Mouse (Mus musculus) neural tube, embryonic 14.5 days (tissue): Measurements from ENCODE around the gene Iqcf3. TPM values are rescaled to one million over a fixed set of nuclear protein-coding genes. Genes with fewer than 3 reads are reported as not detected.

ENCODE experiments used
- ATAC-seq: fragments of 200-750 bp; cut with Nextera tagmentation; 2 replicates; pipeline ENCODE4 v1.8.0; 2017; ENCODE audit warnings: low read depth, mild to moderate bottlenecking, moderate TSS enrichment, moderate library complexity
- H3K27ac ChIP-seq: fragments of 300-500 bp; sonication (generic); 2 replicates; pipeline ENCODE4 v1.5.1; 2014; ENCODE audit warnings: low read depth, mild to moderate bottlenecking, control low read depth, low read length, moderate library complexity, mixed read lengths
- H3K27me3 ChIP-seq: fragments of 300-500 bp; sonication (generic); 2 replicates; pipeline ENCODE4 v1.6.1; 2014; ENCODE audit warnings: low read length; ENCODE audit not compliant: control insufficient read depth, insufficient read depth
- H3K36me3 ChIP-seq: fragments of 300-500 bp; sonication (generic); 2 replicates; pipeline ENCODE4 v1.6.1; 2014; ENCODE audit warnings: low read length, mixed read lengths; ENCODE audit not compliant: control insufficient read depth, insufficient read depth
- H3K4me1 ChIP-seq: fragments of 300-500 bp; sonication (generic); 2 replicates; pipeline ENCODE4 v1.6.1; 2014; ENCODE audit warnings: low read length; ENCODE audit not compliant: control insufficient read depth, insufficient read depth
- H3K4me2 ChIP-seq: fragments of 300-500 bp; sonication (generic); 2 replicates; pipeline ENCODE4 v1.6.1; 2014; ENCODE audit warnings: mild to moderate bottlenecking, low read depth, low read length, control low read depth
- H3K4me3 ChIP-seq: fragments of 300-500 bp; sonication (generic); 2 replicates; pipeline ENCODE4 v1.5.1; 2014; ENCODE audit warnings: low read depth, low read length, control low read depth, mixed read lengths
- H3K9ac ChIP-seq: fragments of 300-500 bp; sonication (generic); replicated peaks from 2 replicates; pipeline ENCODE4 v1.6.1; 2014; ENCODE audit warnings: low read depth, mild to moderate bottlenecking, control low read depth, low read length, mixed read lengths
- H3K9me3 ChIP-seq: fragments of 300-500 bp; sonication (generic); 2 replicates; pipeline ENCODE4 v1.6.1; 2016; ENCODE audit warnings: low read length; ENCODE audit not compliant: control insufficient read depth
- WGBS: fragments of 180-500 bp; shearing (Covaris S2); extraction: QIAGEN DNeasy Blood & Tissue Kit; methylation state at CpG from one replicate; pipeline ENCODE4 v1.1.7; 2014; 5-methylcytosine and 5-hydroxymethylcytosine counted together
- polyA plus RNA-seq: library from polyadenylated mRNA; unstranded; fragments of >200 nt; fragmentation: Nextera tagmentation; extraction: Ambion mirVana; gene quantifications from 2 replicates; pipeline ENCODE4 v1.2.1, GENCODE M21; 2014

Iqcf3 gene
- polyA plus RNA-seq, 1 experiment from 2014 or later = not detected

- WGBS = under 1% methylated on average over 41 of the region's 41 CpGs
- no peak within 1 kb of the TSS for H3K27ac ChIP-seq
- ATAC-seq = peak; percentile 98
Measured at GRCm38 (mm10) chr9:106476924-106477484, 84.4 kb downstream of the Iqcf3 start, which contains the start of gene Parp3. Gene Parp3, minus strand, starts transcription at chr9:106476949.

DNA sequence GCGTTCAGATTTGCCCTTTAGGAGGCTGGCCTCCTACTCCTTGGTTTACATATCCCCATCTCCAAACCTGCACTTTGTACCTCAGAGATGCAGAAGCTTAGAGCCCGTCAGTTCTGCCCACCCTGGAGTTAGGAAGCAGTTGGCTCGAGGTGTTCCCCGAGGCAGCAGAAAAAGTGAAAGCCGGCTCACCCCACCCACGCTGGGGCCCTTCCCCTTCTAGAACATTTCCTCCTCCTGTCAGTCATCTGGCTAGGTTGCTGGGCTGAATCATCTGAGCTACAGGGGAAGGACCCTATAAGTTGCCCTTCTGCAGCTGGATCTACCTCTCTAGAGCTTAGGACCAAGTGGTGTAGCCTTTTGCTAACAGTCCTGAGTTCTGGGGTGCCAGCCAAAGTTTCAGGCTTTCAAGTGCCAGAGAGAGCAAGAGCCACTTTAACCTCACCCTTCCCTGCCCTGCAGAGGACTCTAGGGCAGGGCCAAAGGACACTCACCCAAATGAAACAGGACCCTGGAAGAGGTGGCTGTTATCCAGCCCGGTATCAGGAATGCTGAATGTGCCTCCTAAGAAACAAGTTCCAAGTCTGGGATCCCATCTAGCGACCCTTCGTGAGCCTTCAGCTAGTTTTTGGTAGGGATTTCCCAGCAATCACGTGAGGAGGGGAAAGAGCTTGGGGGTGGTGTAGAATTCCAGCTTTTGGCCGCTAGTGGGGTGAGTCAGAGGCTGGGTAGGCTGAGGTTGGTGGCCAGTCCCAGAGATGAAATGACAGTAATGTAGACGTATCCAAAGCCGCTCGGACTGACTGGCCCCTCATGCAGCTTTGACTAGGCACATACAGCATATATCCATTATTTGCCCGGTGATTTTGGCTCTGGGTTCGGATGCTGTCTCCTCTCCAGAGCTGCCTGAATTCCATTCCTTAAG lies 85.2 kb downstream of the Iqcf3 start:
- no peak; the same call in 1 of the 2 replicates for ATAC-seq
- H3K27ac ChIP-seq = no peak overlapping the region

More at GRCm38 (mm10) chr9:106476924-106477484, 84.4 kb downstream of the Iqcf3 start, which contains the start of gene Parp3:
- Histone ChIP-seq H3K27me3 (no peaks in the 10 kb centered on the region), H3K4me2 (peak within 1 kb of the TSS; percentile 87), H3K4me3 (peak within 1 kb of the TSS; percentile 62), H3K4me1 (peaks cover 9% of the 10 kb centered on the region), H3K9ac (peak within 1 kb of the TSS; percentile 57), H3K36me3 (peaks cover 7% of the 10 kb centered on the region; the same call in 1 of the 2 replicates), H3K9me3 (no peaks in the 10 kb centered on the region)

DNA sequence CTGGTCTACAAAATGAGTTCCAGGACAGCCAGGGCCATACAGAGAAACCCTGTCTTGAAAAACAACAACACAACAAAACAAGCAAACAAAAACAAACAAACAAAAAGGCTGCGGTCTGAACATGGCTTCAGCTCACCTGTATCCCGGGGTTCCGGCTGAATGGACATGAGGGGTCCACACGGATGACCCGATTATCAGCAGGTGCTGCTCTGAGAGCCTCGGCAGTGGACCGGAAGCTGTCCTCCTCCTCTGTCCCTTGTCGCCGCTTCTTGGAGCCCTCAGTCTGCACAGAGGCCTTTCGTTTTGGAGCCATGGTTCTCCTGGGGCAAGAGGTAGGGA lies 85.8 kb downstream of the Iqcf3 start, which contains the start of gene Rrp9:
Rrp9 (plus strand) TSS at position 301 of the 339 bp plus-strand sequence.
- 92% methylated on average over 10 of the region's 10 CpGs for WGBS

More for the DNA sequence above, 85.2 kb downstream of the Iqcf3 start:
- WGBS = 43% methylated on average over 16 of the region's 16 CpGs
- H3K4me1 ChIP-seq = peaks cover 9% of the 10 kb centered on the region
- peaks cover 7% of the 10 kb centered on the region; the same call in 1 of the 2 replicates for H3K36me3 ChIP-seq
- peak overlapping the region; percentile 21; the same call in 1 of the 2 replicates for H3K4me2 ChIP-seq
- no peaks in the 10 kb centered on the region for H3K9me3 ChIP-seq
- H3K4me3 ChIP-seq = no peak overlapping the region
- no peaks in the 10 kb centered on the region for H3K27me3 ChIP-seq
- H3K9ac ChIP-seq = no peak overlapping the region

GRCm38 (mm10) chr9:106475046-106475445 lies 86.4 kb downstream of the Iqcf3 start:
- H3K27ac ChIP-seq = no peak overlapping the region
- no peaks in the 10 kb centered on the region for H3K27me3 ChIP-seq
- no peak overlapping the region for H3K4me3 ChIP-seq
- no peaks in the 10 kb centered on the region for H3K36me3 ChIP-seq
- WGBS = 73% methylated on average over 7 of the region's 7 CpGs
- no peak overlapping the region for H3K4me2 ChIP-seq
- H3K9me3 ChIP-seq = no peaks in the 10 kb centered on the region
- H3K9ac ChIP-seq = no peak overlapping the region
- no peak for ATAC-seq
- peaks cover 9% of the 10 kb centered on the region for H3K4me1 ChIP-seq

More for the DNA sequence above, 85.8 kb downstream of the Iqcf3 start, which contains the start of gene Rrp9:
- Histone ChIP-seq H3K36me3 (peaks cover 2% of the 10 kb centered on the region; the same call in 1 of the 2 replicates), H3K9ac (no peak within 1 kb of the TSS), H3K27me3 (no peaks in the 10 kb centered on the region), H3K4me3 (no peak within 1 kb of the TSS), H3K27ac (no peak within 1 kb of the TSS), H3K4me1 (peaks cover 9% of the 10 kb centered on the region), H3K4me2 (peak within 1 kb of the TSS; percentile 21; the same call in 1 of the 2 replicates), H3K9me3 (no peaks in the 10 kb centered on the region)
- ATAC-seq = no peak

- Histone ChIP-seq H3K9ac (0 out of 2 replicates have a peak overlapping the region, but pooled peaks have one; percentile 21), H3K27me3 (no peaks in the 10 kb centered on the region), H3K27ac (no peak overlapping the region), H3K4me2 (no peak overlapping the region), H3K9me3 (no peaks in the 10 kb centered on the region), H3K4me3 (no peak overlapping the region), H3K4me1 (peaks cover 9% of the 10 kb centered on the region), H3K36me3 (no peaks in the 10 kb centered on the region)
- 6% methylated on average over 6 of the region's 6 CpGs for WGBS
- no peak for ATAC-seq
Measured at GRCm38 (mm10) chr9:106474456-106474855, 87.0 kb downstream of the Iqcf3 start.

DNA sequence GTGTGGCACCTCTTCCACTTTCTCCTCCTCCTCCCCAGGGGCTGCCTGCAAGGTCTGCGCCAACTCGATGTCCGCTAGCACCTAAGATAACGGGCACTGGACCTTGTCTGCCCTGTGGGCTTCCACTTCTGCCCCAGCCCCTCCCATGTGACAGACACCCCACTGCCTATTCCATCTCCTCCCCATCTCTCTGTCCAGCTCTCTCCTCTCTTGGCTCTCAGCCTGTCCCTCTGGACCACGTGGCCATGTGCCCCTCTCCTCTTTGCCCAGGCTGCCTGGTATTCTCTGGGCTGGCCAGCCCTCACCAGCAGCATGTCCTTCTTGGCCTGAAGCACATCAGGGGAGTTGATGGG lies 87.7 kb downstream of the Iqcf3 start:
- WGBS = 91% methylated on average over 5 of the region's 5 CpGs
- ATAC-seq = no peak
- Histone ChIP-seq H3K27me3 (no peaks in the 10 kb centered on the region), H3K9me3 (no peaks in the 10 kb centered on the region), H3K4me2 (no peak overlapping the region), H3K36me3 (no peaks in the 10 kb centered on the region), H3K4me3 (no peak overlapping the region), H3K4me1 (peaks cover 9% of the 10 kb centered on the region), H3K9ac (no peak overlapping the region), H3K27ac (no peak overlapping the region)

DNA sequence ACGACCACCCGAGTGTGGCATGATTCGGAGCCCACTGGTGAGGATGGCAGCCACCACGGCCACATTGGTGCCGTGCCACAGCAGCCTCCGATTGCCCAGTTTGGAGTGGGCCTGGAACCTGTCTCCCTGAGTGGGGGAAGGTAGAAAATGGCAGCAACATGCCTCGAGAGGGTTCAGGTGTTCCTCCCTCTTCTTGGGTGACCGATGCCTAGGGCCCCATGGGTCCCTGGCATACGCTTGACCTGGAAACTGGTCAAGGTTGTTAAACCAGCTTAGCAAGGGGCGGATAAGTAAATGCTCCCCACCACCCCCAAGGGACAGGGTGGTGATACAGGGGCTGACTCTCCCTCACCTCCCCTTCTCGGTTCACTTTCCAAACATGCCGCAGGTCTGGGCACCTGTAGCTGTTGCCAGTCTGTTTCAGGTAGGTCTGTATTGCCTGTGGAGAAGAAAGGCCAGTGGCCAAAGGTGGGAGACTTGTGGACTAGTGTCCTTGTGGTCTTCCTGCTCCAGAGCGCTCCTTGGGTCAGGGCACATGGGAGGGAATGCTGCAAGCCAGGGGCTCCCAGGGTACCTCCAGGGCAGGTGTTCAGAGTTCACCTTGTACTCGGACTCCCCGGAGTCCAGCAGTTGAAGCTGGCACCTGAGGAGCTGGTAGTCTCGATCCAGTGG lies 88.2 kb downstream of the Iqcf3 start:
- Histone ChIP-seq H3K4me2 (no peak overlapping the region), H3K4me3 (no peak overlapping the region), H3K4me1 (peaks cover 9% of the 10 kb centered on the region), H3K9ac (no peak overlapping the region), H3K27ac (no peak overlapping the region), H3K36me3 (no peaks in the 10 kb centered on the region), H3K27me3 (no peaks in the 10 kb centered on the region), H3K9me3 (no peaks in the 10 kb centered on the region)
- ATAC-seq = no peak
- 90% methylated on average over 16 of the region's 16 CpGs for whole genome bisulfite sequencing

GRCm38 (mm10) chr9:106472321-106472720 lies 89.1 kb downstream of the Iqcf3 start:
- no peak overlapping the region for H3K9ac ChIP-seq
- 73% methylated on average over 4 of the region's 4 CpGs for WGBS

More at GRCm38 (mm10) chr9:106472321-106472720, 89.1 kb downstream of the Iqcf3 start:
- H3K36me3 ChIP-seq = no peaks in the 10 kb centered on the region
- H3K9me3 ChIP-seq = no peaks in the 10 kb centered on the region
- no peak for ATAC-seq
- no peak overlapping the region for H3K4me3 ChIP-seq
- H3K4me1 ChIP-seq = peaks cover 3% of the 10 kb centered on the region; the same call in 1 of the 2 replicates
- H3K27me3 ChIP-seq = no peaks in the 10 kb centered on the region
- H3K4me2 ChIP-seq = no peak overlapping the region
- no peak overlapping the region for H3K27ac ChIP-seq
